Mouse (Mus musculus) heart, adult 11 months (tissue): ENCODE data around the gene Rnf6.

Experiments
- DNase-seq: peaks from one replicate; pipeline ENCODE4 v3.0.0; 2022

The Rnf6 gene

GRCm38 (mm10) chr5:146220879-146221714 lies at the start of gene Rnf6:
Gene Rnf6, minus strand, starts transcription at chr5:146221555.
- peak; percentile 100 for DNase-seq

- DNase-seq, result peak; percentile 63
Observed at GRCm38 (mm10) chr5:146270593-146270992, 49.2 kb upstream of the Rnf6 start.

GRCm38 (mm10) chr5:146267776-146268175 lies 46.4 kb upstream of the Rnf6 start:
- DNase-seq, result peak; percentile 85

GRCm38 (mm10) chr5:146265934-146266591 lies 44.7 kb upstream of the Rnf6 start:
- peak; percentile 18 for DNase-seq

- peak; percentile 64 for DNase-seq
Observed at GRCm38 (mm10) chr5:146260003-146260402, 38.6 kb upstream of the Rnf6 start.

- DNase-seq, result peak; percentile 85
Observed at GRCm38 (mm10) chr5:146253644-146254043, 32.3 kb upstream of the Rnf6 start.

- DNase-seq, result peak; percentile 22
Observed at GRCm38 (mm10) chr5:146251663-146252429, 30.5 kb upstream of the Rnf6 start.

GRCm38 (mm10) chr5:146250369-146251075 lies 29.2 kb upstream of the Rnf6 start:
- peak; percentile 66 for DNase-seq

GRCm38 (mm10) chr5:146248746-146249145 lies 27.4 kb upstream of the Rnf6 start:
- peak; percentile 95 for DNase-seq

- DNase-seq, result peak; percentile 70
Observed at GRCm38 (mm10) chr5:146247709-146248108, 26.4 kb upstream of the Rnf6 start.

- peak; percentile 30 for DNase-seq
Observed at GRCm38 (mm10) chr5:146246386-146246785, 25.0 kb upstream of the Rnf6 start.

GRCm38 (mm10) chr5:146245646-146246370 lies 24.5 kb upstream of the Rnf6 start:
- peak; percentile 51 for DNase-seq

GRCm38 (mm10) chr5:146245193-146245592 lies 23.8 kb upstream of the Rnf6 start:
- DNase-seq, result peak; percentile 35

GRCm38 (mm10) chr5:146241202-146241601 lies 19.8 kb upstream of the Rnf6 start:
- DNase-seq, result peak; percentile 34

GRCm38 (mm10) chr5:146240771-146241170 lies 19.4 kb upstream of the Rnf6 start:
- peak; percentile 53 for DNase-seq

GRCm38 (mm10) chr5:146238274-146238673 lies 16.9 kb upstream of the Rnf6 start:
- DNase-seq, result peak; percentile 64

- DNase-seq, result no peak
Observed at GRCm38 (mm10) chr5:146234336-146234735, 13.0 kb upstream of the Rnf6 start.

GRCm38 (mm10) chr5:146232816-146233215 lies 11.5 kb upstream of the Rnf6 start:
- DNase-seq, result peak; percentile 33

- DNase-seq, result peak; percentile 64
Observed at GRCm38 (mm10) chr5:146232056-146232675, 10.8 kb upstream of the Rnf6 start.

- no peak for DNase-seq
Observed at GRCm38 (mm10) chr5:146231655-146231996, 10.3 kb upstream of the Rnf6 start.

- DNase-seq, result peak; percentile 99
Observed at GRCm38 (mm10) chr5:146230864-146231654, 9.7 kb upstream of the Rnf6 start, which contains the start of gene Cdk8. Gene Cdk8, plus strand, starts transcription at chr5:146231230.
